Mouse (Mus musculus) hindbrain, embryonic 16.5 days (tissue): ENCODE data around the gene Gm21970. TPM values are rescaled to one million over a fixed set of nuclear protein-coding genes. Genes with fewer than 3 reads are reported as not detected.

Source experiments
- polyA plus RNA-seq: library from polyadenylated mRNA; unstranded; fragments of >200 nt; fragmentation: Nextera tagmentation; extraction: Ambion mirVana; gene quantifications from 2 replicates; pipeline ENCODE4 v1.2.1, GENCODE M21; 2015

The Gm21970 gene
- polyA plus RNA-seq, 1 experiment from 2014 or later: not detected

Other genes starting within 250 kb of the Gm21970 start
- gene Olig2, start 166.3 kb upstream of the Gm21970 start, polyA plus RNA-seq: 6.1 and 11.4 TPM in 2 replicates
- gene Olig1, start 121.9 kb upstream of the Gm21970 start, polyA plus RNA-seq: 153 and 190 TPM in 2 replicates
- gene Ifnar2, start 18.9 kb upstream of the Gm21970 start, polyA plus RNA-seq: 40.6 and 41.7 TPM in 2 replicates
- gene Il10rb, start 14.4 kb downstream of the Gm21970 start, polyA plus RNA-seq: 14.8 and 16.7 TPM in 2 replicates
- gene Ifnar1, start 93.5 kb downstream of the Gm21970 start, polyA plus RNA-seq: 42.7 and 49.2 TPM in 2 replicates
- gene Ifngr2, start 155.4 kb downstream of the Gm21970 start, polyA plus RNA-seq: 118 and 127 TPM in 2 replicates
- 114 and 131 TPM in 2 replicates for gene Tmem50b, start 206.1 kb downstream of the Gm21970 start, polyA plus RNA-seq
- 5.8 and 6.5 TPM in 2 replicates for gene Dnajc28, start 227.3 kb downstream of the Gm21970 start, polyA plus RNA-seq